ENCODE assay signal across 8 mouse cellular contexts in the genomic region with DNA sequence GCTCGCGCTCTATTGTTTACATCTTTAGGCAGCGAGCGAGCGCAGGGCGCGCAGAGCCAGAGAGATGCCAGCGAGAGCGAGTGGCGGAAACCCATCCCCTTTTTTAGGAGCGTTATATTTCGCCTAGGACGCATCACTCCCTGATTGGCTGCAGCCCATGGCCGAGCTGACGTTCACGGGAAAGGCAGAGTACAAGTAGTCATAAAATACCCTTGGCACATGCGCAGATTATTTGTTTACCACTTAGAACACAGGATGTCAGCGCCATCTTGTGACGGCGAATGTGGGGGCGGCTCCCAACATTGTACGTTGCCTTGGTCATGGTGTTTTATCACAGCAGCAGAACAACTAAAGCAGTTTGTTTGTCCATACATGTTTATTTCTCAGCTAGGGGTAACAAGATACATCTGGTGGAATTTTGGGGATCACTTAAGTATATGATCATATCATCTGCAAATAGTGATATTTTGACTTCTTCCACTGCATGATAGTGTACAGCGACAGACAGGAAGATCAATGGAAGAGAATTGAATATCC. TPM values are rescaled to one million over a fixed set of nuclear protein-coding genes. Genes with fewer than 3 reads are reported as not detected.
DNase-seq lines count a peak whose midpoint lies in the region; ATAC-seq and TF ChIP-seq lines count a peak whose summit lies in the region.
"Not testable (repeated sequence)": the region's sequence is repeated elsewhere in the genome, so short reads cannot be mapped to it uniquely, and the experiment has no call there.

No protein-coding gene starts in this region.

- H3K4me2 ChIP-seq in forebrain, postnatal 0 days (ENCODE audit: low read depth): peak overlapping the region; percentile 49
- H3K4me2 ChIP-seq in hindbrain, embryonic 14.5 days (replicated peaks): peak overlapping the region; percentile 59
- peak overlapping the region; percentile 56 for H3K4me2 ChIP-seq in kidney, postnatal 0 days (ENCODE audit: low read length)
- H3K4me2 ChIP-seq in liver, postnatal 0 days (ENCODE audit: low read depth, low read length): peak overlapping the region; percentile 61
- peak overlapping the region; percentile 77 for H3K4me2 ChIP-seq in midbrain, embryonic 16.5 days (ENCODE audit: low read length)

- peak overlapping the region; percentile 33; the same call in 1 of the 2 replicates for H3K9ac ChIP-seq in forebrain, postnatal 0 days
- peak overlapping the region; percentile 52; the same call in 1 of the 2 replicates for H3K9ac ChIP-seq in hindbrain, embryonic 14.5 days
- H3K9ac ChIP-seq in kidney, postnatal 0 days (ENCODE audit: low read depth, low read length): 0 out of 2 replicates have a peak overlapping the region, but pooled peaks have one; percentile 35
- not testable (repeated sequence) for H3K9ac ChIP-seq in liver, postnatal 0 days (replicated peaks)
- 0 out of 2 replicates have a peak overlapping the region, but pooled peaks have one; percentile 31 for H3K9ac ChIP-seq in midbrain, embryonic 16.5 days (ENCODE audit: low read depth, low read length)

- H3K27me3 ChIP-seq in embryonic facial prominence, embryonic 10.5 days (replicated peaks; ENCODE audit: low read depth, poor library complexity, severe bottlenecking); forebrain, postnatal 0 days (ENCODE audit: insufficient read depth, low read length); hindbrain, embryonic 14.5 days (ENCODE audit: control insufficient read depth, insufficient read depth, low read length); kidney, postnatal 0 days (ENCODE audit: insufficient read depth, low read length); liver, postnatal 0 days (ENCODE audit: insufficient read depth, low read length); midbrain, embryonic 16.5 days (ENCODE audit: control insufficient read depth, insufficient read depth, low read depth, low read length); splenic B cell, adult 2 months (ENCODE audit: control insufficient read depth, insufficient read depth, low read length, poor library complexity, severe bottlenecking): not testable (repeated sequence)

- peak; percentile 36 for DNase-seq in CD4-positive helper T cell, adult 2 months (ENCODE audit: low read depth, low spot score)
- DNase-seq in embryonic facial prominence, embryonic 10.5 days (ENCODE audit: low spot score): peak; percentile 35
- DNase-seq in forebrain, postnatal 0 days: peak; percentile 51
- DNase-seq in hindbrain, embryonic 14.5 days (ENCODE audit: low spot score): peak; percentile 47
- DNase-seq in kidney, postnatal 0 days (ENCODE audit: low spot score): peak; percentile 54
- DNase-seq in liver, postnatal 0 days: not testable (repeated sequence)
- peak; percentile 25 for DNase-seq in splenic B cell, adult 2 months (ENCODE audit: low read depth, low spot score)

- TF ChIP-seq EP300 in liver, postnatal 0 days (IDR thresholded peaks at IDR 0.05; ENCODE audit: low read depth): not testable (repeated sequence)

- peak; percentile 48; the same call in 1 of the 2 replicates for TF ChIP-seq CTCF in forebrain, postnatal 0 days (IDR thresholded peaks at IDR 0.05; ENCODE audit: low read depth)
- TF ChIP-seq CTCF in kidney, postnatal 0 days (IDR thresholded peaks at IDR 0.05; ENCODE audit: low read depth): peak; percentile 33; the same call in 1 of the 2 replicates
- peak; percentile 24; the same call in 1 of the 2 replicates for TF ChIP-seq CTCF in liver, postnatal 0 days (IDR thresholded peaks at IDR 0.05; ENCODE audit: low read depth)

- H3K9me3 ChIP-seq in embryonic facial prominence, embryonic 10.5 days; forebrain, postnatal 0 days (ENCODE audit: low read length); hindbrain, embryonic 14.5 days (ENCODE audit: control insufficient read depth, low read length); kidney, postnatal 0 days (replicated peaks; ENCODE audit: low read length); liver, postnatal 0 days (ENCODE audit: low read length); midbrain, embryonic 16.5 days (replicated peaks; ENCODE audit: control insufficient read depth, low read length, poor library complexity, severe bottlenecking): not testable (repeated sequence)

- peak overlapping the region; percentile 79; the same call in 1 of the 2 replicates for H3K27ac ChIP-seq in embryonic facial prominence, embryonic 10.5 days (replicated peaks)
- not testable (repeated sequence) for H3K27ac ChIP-seq in forebrain, postnatal 0 days (ENCODE audit: low read depth, low read length); hindbrain, embryonic 14.5 days; kidney, postnatal 0 days; midbrain, embryonic 16.5 days (ENCODE audit: low read length)
- 0 out of 2 replicates have a peak overlapping the region, but pooled peaks have one; percentile 29 for H3K27ac ChIP-seq in liver, postnatal 0 days (ENCODE audit: low read depth)

- H3K4me1 ChIP-seq in embryonic facial prominence, embryonic 10.5 days; forebrain, postnatal 0 days (ENCODE audit: insufficient read depth); hindbrain, embryonic 14.5 days (replicated peaks; ENCODE audit: control insufficient read depth, insufficient read depth, low read length); kidney, postnatal 0 days (replicated peaks; ENCODE audit: insufficient read depth, low read length); liver, postnatal 0 days (ENCODE audit: insufficient read depth); midbrain, embryonic 16.5 days (ENCODE audit: control insufficient read depth, insufficient read depth, low read length): not testable (repeated sequence)

- WGBS in embryonic facial prominence, embryonic 10.5 days: 14% methylated on average over 23 of the region's 23 CpGs
- 8% methylated on average over 19 of the region's 23 CpGs for WGBS in forebrain, postnatal 0 days
- WGBS in hindbrain, embryonic 14.5 days: 10% methylated on average over 18 of the region's 23 CpGs
- 16% methylated on average over 20 of the region's 23 CpGs for WGBS in kidney, postnatal 0 days
- WGBS in liver, postnatal 0 days (ENCODE audit: insufficient replicate concordance): 12% methylated on average over 18 of the region's 23 CpGs
- WGBS in midbrain, embryonic 16.5 days: 21% methylated on average over 19 of the region's 23 CpGs

- peak overlapping the region; percentile 60 for H3K4me3 ChIP-seq in embryonic facial prominence, embryonic 10.5 days
- H3K4me3 ChIP-seq in forebrain, postnatal 0 days (ENCODE audit: low read depth, low read length): peak overlapping the region; percentile 34
- H3K4me3 ChIP-seq in hindbrain, embryonic 14.5 days (replicated peaks; ENCODE audit: low read length): peak overlapping the region; percentile 36
- peak overlapping the region; percentile 28 for H3K4me3 ChIP-seq in kidney, postnatal 0 days (replicated peaks; ENCODE audit: low read depth, low read length)
- peak overlapping the region; percentile 26 for H3K4me3 ChIP-seq in liver, postnatal 0 days (ENCODE audit: low read depth, low read length)
- H3K4me3 ChIP-seq in midbrain, embryonic 16.5 days (ENCODE audit: low read depth, low read length): peak overlapping the region; percentile 40

- peak; percentile 81 for ATAC-seq in forebrain, postnatal 0 days
- ATAC-seq in hindbrain, embryonic 14.5 days (ENCODE audit: low FRiP score): peak; percentile 82; the same call in 1 of the 2 replicates
- peak; percentile 65; the same call in 1 of the 2 replicates for ATAC-seq in kidney, postnatal 0 days (replicated peaks; ENCODE audit: low FRiP score, low read depth)
- ATAC-seq in liver, postnatal 0 days: peak; percentile 54
- ATAC-seq in midbrain, embryonic 16.5 days: peak; percentile 94

- not testable (repeated sequence) for H3K36me3 ChIP-seq in embryonic facial prominence, embryonic 10.5 days (replicated peaks); forebrain, postnatal 0 days (ENCODE audit: insufficient read depth); hindbrain, embryonic 14.5 days (replicated peaks; ENCODE audit: control insufficient read depth, insufficient read depth); kidney, postnatal 0 days (ENCODE audit: insufficient read depth, low read length); liver, postnatal 0 days (replicated peaks; ENCODE audit: insufficient read depth, low read length); midbrain, embryonic 16.5 days (ENCODE audit: control insufficient read depth, insufficient read depth, low read length); splenic B cell, adult 2 months (ENCODE audit: control insufficient read depth, insufficient read depth, low read length, poor library complexity, severe bottlenecking)

RNA-seq across cellular contexts. Expression of a gene that starts 17.5 kb away (rescaled TPM):
- polyA plus RNA-seq in embryonic facial prominence, embryonic 10.5 days (2016; fragmentation: Nextera tagmentation; extraction: Ambion mirVana): not detected in 2 replicates
- total RNA-seq in forebrain, postnatal 0 days (2014; rRNA removed): not detected in 2 replicates
- polyA plus RNA-seq in forebrain, postnatal 0 days (2015; fragmentation: Nextera tagmentation; extraction: Ambion mirVana): not detected in 2 replicates
- polyA plus RNA-seq in hindbrain, embryonic 14.5 days (2014; fragmentation: Nextera tagmentation; extraction: Ambion mirVana): not detected in 2 replicates
- 0.04 and 0.06 TPM in 2 replicates for polyA plus RNA-seq in kidney, postnatal 0 days (2015; fragmentation: Nextera tagmentation; extraction: Ambion mirVana)
- 5.6 and 7.6 TPM in 2 replicates for polyA plus RNA-seq in liver, postnatal 0 days (2015; fragmentation: Nextera tagmentation; extraction: Ambion mirVana)
- not detected in 2 replicates for polyA plus RNA-seq in midbrain, embryonic 16.5 days (2015; fragmentation: Nextera tagmentation; extraction: Ambion mirVana)

RNA-seq across cellular contexts. Expression of a gene that starts 39.4 kb away (rescaled TPM):
- polyA plus RNA-seq in embryonic facial prominence, embryonic 10.5 days (2016; fragmentation: Nextera tagmentation; extraction: Ambion mirVana): not detected in 2 replicates
- total RNA-seq in forebrain, postnatal 0 days (2014; rRNA removed): not detected in 2 replicates
- not detected in 2 replicates for polyA plus RNA-seq in forebrain, postnatal 0 days (2015; fragmentation: Nextera tagmentation; extraction: Ambion mirVana)
- not detected in 2 replicates for polyA plus RNA-seq in hindbrain, embryonic 14.5 days (2014; fragmentation: Nextera tagmentation; extraction: Ambion mirVana)
- polyA plus RNA-seq in kidney, postnatal 0 days (2015; fragmentation: Nextera tagmentation; extraction: Ambion mirVana): not detected in 2 replicates
- polyA plus RNA-seq in liver, postnatal 0 days (2015; fragmentation: Nextera tagmentation; extraction: Ambion mirVana): not detected in 2 replicates
- polyA plus RNA-seq in midbrain, embryonic 16.5 days (2015; fragmentation: Nextera tagmentation; extraction: Ambion mirVana): not detected in 2 replicates
